Mouse (Mus musculus) bone marrow, adult 2 months (tissue): ENCODE measurements around the gene Hivep3. TPM values are rescaled to one million over a fixed set of nuclear protein-coding genes. Genes with fewer than 3 reads are reported as not detected.
A peak's percentile ranks its signal among the peaks of the same experiment; 100 is the strongest.

ENCODE experiments used
- H3K27ac ChIP-seq: fragments of 200-500 bp; 2 replicates; pipeline ENCODE4 v1.5.1; 2012; ENCODE audit warnings: low read depth, mild to moderate bottlenecking, control low read depth, inconsistent platforms, low read length; ENCODE audit not compliant: control insufficient read depth, poor library complexity, insufficient read depth
- H3K4me1 ChIP-seq: fragments of 200-500 bp; 2 replicates; pipeline ENCODE4 v1.6.1; 2011; ENCODE audit warnings: low read length; ENCODE audit not compliant: control insufficient read depth, insufficient read depth
- H3K4me3 ChIP-seq: fragments of 200-500 bp; replicated peaks from 2 replicates; pipeline ENCODE3; 2011; ENCODE audit warnings: mild to moderate bottlenecking, low read depth, low read length, control low read depth; ENCODE audit not compliant: control insufficient read depth
- CTCF ChIP-seq: fragments of 200-500 bp; IDR thresholded peaks from 2 replicates; pipeline ENCODE4 v1.5.1; 2011; ENCODE audit warnings: low read length, control low read depth; ENCODE audit not compliant: control insufficient read depth, insufficient read depth
- POLR2A ChIP-seq: fragments of 200-500 bp; IDR thresholded peaks from 2 replicates; pipeline ENCODE4 v1.6.1; 2011; ENCODE audit warnings: low read depth, mild to moderate bottlenecking, control low read depth, low read length, borderline replicate concordance; ENCODE audit not compliant: control insufficient read depth
- WGBS: fragments of 180-500 bp; shearing (Covaris S2); methylation state at CpG from one replicate; pipeline ENCODE4 v1.1.7; 2018; 5-methylcytosine and 5-hydroxymethylcytosine counted together
- polyA plus RNA-seq: library from polyadenylated mRNA; stranded (reverse); fragments of >200 nt; gene quantifications from 2 replicates; pipeline ENCODE4 v1.2.4, GENCODE M21; 2011; ENCODE audit warnings: low replicate concordance; ENCODE audit not compliant: missing spikeins, insufficient read depth, insufficient read length

Gene Hivep3
- polyA plus RNA-seq, 1 experiment, result 7.3 TPM

- H3K4me3 ChIP-seq, result no peak overlapping the region
- TF ChIP-seq CTCF, result no peak
- TF ChIP-seq POLR2A, result no peak
- 41% methylated on average over 3 of the region's 3 CpGs for WGBS
- H3K4me1 ChIP-seq, result peaks cover 10% of the 10 kb centered on the region
- H3K27ac ChIP-seq, result peak overlapping the region; percentile 42
Observed at GRCm38 (mm10) chr4:119976428-119977168, 243.0 kb downstream of the Hivep3 start.

- H3K27ac ChIP-seq, result peak overlapping the region; percentile 62
Observed at GRCm38 (mm10) chr4:119977817-119978491, 244.4 kb downstream of the Hivep3 start.

GRCm38 (mm10) chr4:119979238-119979829 is 245.8 kb downstream of the Hivep3 start:
- Histone ChIP-seq H3K27ac (peak overlapping the region; percentile 26; the same call in 1 of the 2 replicates), H3K4me3 (no peak overlapping the region), H3K4me1 (peaks cover 10% of the 10 kb centered on the region)
- WGBS, result 64% methylated on average over 5 of the region's 5 CpGs
- TF ChIP-seq CTCF (no peak), POLR2A (no peak)

More at GRCm38 (mm10) chr4:119977817-119978491, 244.4 kb downstream of the Hivep3 start:
- Histone ChIP-seq H3K4me1 (peaks cover 10% of the 10 kb centered on the region), H3K4me3 (no peak overlapping the region)
- WGBS, result 3% methylated on average over 7 of the region's 7 CpGs
- TF ChIP-seq POLR2A (no peak), CTCF (no peak)

- 31% methylated on average over 2 of the region's 2 CpGs for WGBS
- no peak overlapping the region for H3K4me3 ChIP-seq
- no peak for TF ChIP-seq CTCF
- TF ChIP-seq POLR2A, result no peak
- H3K4me1 ChIP-seq, result peaks cover 10% of the 10 kb centered on the region
- H3K27ac ChIP-seq, result peak overlapping the region; percentile 12; the same call in 1 of the 2 replicates
Observed at GRCm38 (mm10) chr4:119979918-119980317, 246.3 kb downstream of the Hivep3 start.

DNA sequence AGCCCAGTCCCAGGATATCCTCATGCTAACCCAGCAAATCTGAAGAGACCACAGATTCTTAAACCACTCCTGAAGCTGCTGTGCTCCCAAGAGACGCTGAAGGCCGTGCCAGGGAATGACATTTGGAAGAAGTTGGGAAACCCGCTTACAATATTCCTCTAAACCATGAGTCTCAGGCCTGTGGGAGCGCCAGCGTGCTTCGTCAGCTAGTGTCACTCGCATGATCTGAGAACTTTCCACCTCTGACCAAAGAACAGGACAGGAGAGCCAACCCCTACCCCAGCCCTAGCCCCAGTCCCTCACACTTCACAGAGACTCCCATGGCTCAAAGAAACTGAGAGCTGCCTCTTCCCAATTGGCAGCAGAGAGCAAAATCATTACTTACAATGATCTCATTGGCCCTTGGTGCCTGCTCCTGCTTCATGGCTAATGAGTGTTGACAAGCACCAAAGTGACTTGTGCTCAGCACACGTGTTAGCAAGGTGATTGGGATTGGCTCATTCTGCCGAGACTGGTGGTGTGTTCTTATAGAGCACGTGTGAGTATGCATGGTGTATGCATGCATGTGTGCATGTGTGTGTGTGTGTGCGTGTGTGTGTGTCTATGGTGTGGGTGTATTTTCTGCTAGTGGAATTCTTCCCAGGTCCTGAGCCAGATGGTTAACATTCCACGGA is 247.6 kb downstream of the Hivep3 start:
- TF ChIP-seq CTCF, result no peak
- TF ChIP-seq POLR2A, result no peak
- H3K4me1 ChIP-seq, result peaks cover 10% of the 10 kb centered on the region

GRCm38 (mm10) chr4:119986065-119986464 is 252.5 kb downstream of the Hivep3 start:
- TF ChIP-seq CTCF (no peak), POLR2A (no peak)

More for the DNA sequence above, 247.6 kb downstream of the Hivep3 start:
- H3K27ac ChIP-seq, result no peak overlapping the region
- H3K4me3 ChIP-seq, result no peak overlapping the region
- WGBS, result 83% methylated on average over 12 of the region's 12 CpGs

GRCm38 (mm10) chr4:119986580-119987291 is 253.2 kb downstream of the Hivep3 start:
- H3K4me3 ChIP-seq, result no peak overlapping the region
- TF ChIP-seq POLR2A (no peak), CTCF (no peak)
- H3K27ac ChIP-seq, result no peak overlapping the region; the same call in 1 of the 2 replicates
- no peaks in the 10 kb centered on the region; the same call in none of the 2 replicates for H3K4me1 ChIP-seq
- 63% methylated on average over 5 of the region's 5 CpGs for WGBS

More at GRCm38 (mm10) chr4:119986065-119986464, 252.5 kb downstream of the Hivep3 start:
- Histone ChIP-seq H3K4me3 (no peak overlapping the region), H3K27ac (no peak overlapping the region; the same call in 1 of the 2 replicates), H3K4me1 (peaks cover 2% of the 10 kb centered on the region)
- WGBS, result 83% methylated on average over 5 of the region's 5 CpGs
